Mouse (Mus musculus) ES-Bruce4 (cell line): ENCODE measurements around the gene Larp4b.

Source experiments
- CTCF ChIP-seq: IDR thresholded peaks from one replicate; pipeline ENCODE4 v1.8.1; 2011; ENCODE audit warnings: low read depth, low read length
- EP300 ChIP-seq: IDR thresholded peaks from 2 replicates; pipeline ENCODE4 v1.6.1; 2011; ENCODE audit warnings: low read depth, low read length; ENCODE audit not compliant: insufficient read depth
- POLR2A ChIP-seq: IDR thresholded peaks from one replicate; pipeline ENCODE4 v1.8.1; 2011; ENCODE audit warnings: low read length; ENCODE audit not compliant: insufficient read depth

DNA sequence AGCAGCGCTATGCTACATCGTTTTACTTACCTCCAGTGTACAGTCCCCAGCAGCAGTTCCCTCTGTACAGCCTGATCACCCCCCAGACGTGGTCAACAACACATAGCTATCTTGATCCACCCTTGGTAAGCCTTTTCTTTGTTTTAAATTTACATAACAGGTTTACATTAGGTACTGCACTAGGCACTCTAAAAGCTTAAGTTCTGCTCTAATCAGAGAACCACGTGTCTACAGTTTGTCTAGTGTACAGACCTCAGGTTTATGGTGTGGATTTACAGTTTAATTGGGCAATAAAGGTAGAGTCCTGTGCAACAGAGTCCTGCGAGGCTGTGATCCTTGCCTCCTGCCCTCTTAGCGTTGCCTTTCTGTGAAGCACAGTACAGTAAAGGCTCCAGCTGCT is 57.4 kb downstream of the Larp4b start:
- no peak for TF ChIP-seq POLR2A
- no peak for TF ChIP-seq CTCF
- TF ChIP-seq EP300: no peak
